Mouse (Mus musculus): ENCODE data around the gene Lsm4. TPM values are rescaled to one million over a fixed set of nuclear protein-coding genes. Genes with fewer than 3 reads are reported as not detected.

The Lsm4 gene
- polyA plus RNA-seq, 2 experiments, result 134 to 160 TPM

GRCm38 (mm10) chr8:70687576-70687975 is 14.5 kb downstream of the Lsm4 start:
- Histone ChIP-seq H3K4me3 (ENCODE audit: insufficient read depth in 1 of 2, low read depth in 2 of 2, low read length in 2 of 2) (no peak overlapping the region), H3K36me3 (replicated peaks; ENCODE audit: control insufficient read depth, insufficient read depth, low read depth) (no peaks in the 10 kb centered on the region), H3K27ac (no peak overlapping the region), H3K9me3 (ENCODE audit: control insufficient read depth, low read length) (no peaks in the 10 kb centered on the region), H3K4me2 (ENCODE audit: low read depth) (no peak overlapping the region), H3K27me3 (ENCODE audit: control insufficient read depth, insufficient read depth, low read length) (no peaks in the 10 kb centered on the region), H3K9ac (replicated peaks) (no peak overlapping the region), H3K4me1 (replicated peaks; ENCODE audit: control insufficient read depth in 2 of 2, insufficient read depth in 2 of 2, low read length in 1 of 2) (no peaks in the 10 kb centered on the region; a peak in 1 of 4 replicates)
- 68% methylated on average over 8 of the region's 8 CpGs for WGBS (ENCODE audit: insufficient replicate concordance)
- ATAC-seq (ENCODE audit: insufficient read depth) (no peak), DNase-seq (ENCODE audit: low read depth in 3 of 3, low spot score in 3 of 3) (no peak)
- TF ChIP-seq CTCF (IDR thresholded peaks at IDR 0.05; ENCODE audit: low read depth) (no peak), EP300 (IDR thresholded peaks at IDR 0.05; ENCODE audit: low read depth) (no peak)

DNA sequence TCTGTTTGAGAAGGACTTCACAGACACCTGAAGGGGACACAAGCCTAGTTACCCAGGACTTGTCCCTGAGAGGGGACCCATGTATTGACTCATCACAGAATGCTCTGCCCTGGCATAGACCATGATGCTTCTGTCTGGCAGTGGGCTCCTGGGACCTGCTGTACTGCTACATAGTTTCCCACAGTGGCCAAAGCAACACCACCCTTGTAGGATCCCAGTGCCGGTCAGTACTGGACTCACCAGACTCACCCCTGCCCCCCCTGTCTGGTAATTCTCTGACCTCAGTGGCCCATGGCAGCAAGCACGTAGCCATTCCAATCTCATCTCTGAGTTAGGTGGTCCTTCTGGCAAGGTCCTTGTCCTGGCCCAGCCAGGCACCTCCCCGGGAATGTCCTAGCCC is 15.1 kb downstream of the Lsm4 start:
- no peak for DNase-seq (ENCODE audit: low read depth in 3 of 3, low spot score in 3 of 3)
- H3K9me3 ChIP-seq (ENCODE audit: control insufficient read depth, low read length), result no peaks in the 10 kb centered on the region
- H3K27ac ChIP-seq, result no peak overlapping the region
- H3K4me2 ChIP-seq (ENCODE audit: low read depth), result no peak overlapping the region
- WGBS (ENCODE audit: insufficient replicate concordance), result 73% methylated on average over 3 of the region's 3 CpGs
- H3K4me1 ChIP-seq (replicated peaks; ENCODE audit: control insufficient read depth in 2 of 2, insufficient read depth in 2 of 2, low read length in 1 of 2), result no peaks in the 10 kb centered on the region; a peak in 1 of 4 replicates
- H3K4me3 ChIP-seq (ENCODE audit: insufficient read depth in 1 of 2, low read depth in 2 of 2, low read length in 2 of 2), result no peak overlapping the region
- no peaks in the 10 kb centered on the region for H3K36me3 ChIP-seq (replicated peaks; ENCODE audit: control insufficient read depth, insufficient read depth, low read depth)
- H3K27me3 ChIP-seq (ENCODE audit: control insufficient read depth, insufficient read depth, low read length), result no peaks in the 10 kb centered on the region
- TF ChIP-seq CTCF (IDR thresholded peaks at IDR 0.05; ENCODE audit: low read depth), result no peak
- TF ChIP-seq EP300 (IDR thresholded peaks at IDR 0.05; ENCODE audit: low read depth), result no peak
- no peak for ATAC-seq (ENCODE audit: insufficient read depth)
- no peak overlapping the region for H3K9ac ChIP-seq (replicated peaks)

- ATAC-seq (ENCODE audit: insufficient read depth) (no peak), DNase-seq (ENCODE audit: low read depth in 3 of 3, low spot score in 3 of 3) (no peak)
- no peak overlapping the region for H3K9ac ChIP-seq (replicated peaks)
- no peak overlapping the region for H3K27ac ChIP-seq
- no peaks in the 10 kb centered on the region for H3K36me3 ChIP-seq (replicated peaks; ENCODE audit: control insufficient read depth, insufficient read depth, low read depth)
- no peaks in the 10 kb centered on the region for H3K9me3 ChIP-seq (ENCODE audit: control insufficient read depth, low read length)
- 51% methylated on average over 5 of the region's 5 CpGs for WGBS (ENCODE audit: insufficient replicate concordance)
- H3K4me2 ChIP-seq (ENCODE audit: low read depth), result no peak overlapping the region
- peaks cover 2 to 7% of the 10 kb centered on the region in 2 experiments; a peak in 2 of 4 replicates for H3K4me1 ChIP-seq (replicated peaks; ENCODE audit: control insufficient read depth in 2 of 2, insufficient read depth in 2 of 2, low read length in 1 of 2)
- TF ChIP-seq CTCF (IDR thresholded peaks at IDR 0.05; ENCODE audit: low read depth) (no peak), EP300 (IDR thresholded peaks at IDR 0.05; ENCODE audit: low read depth) (no peak)
- no peak overlapping the region for H3K4me3 ChIP-seq (ENCODE audit: insufficient read depth in 1 of 2, low read depth in 2 of 2, low read length in 2 of 2)
- no peaks in the 10 kb centered on the region for H3K27me3 ChIP-seq (ENCODE audit: control insufficient read depth, insufficient read depth, low read length)
Observed at GRCm38 (mm10) chr8:70689892-70690390, 16.9 kb downstream of the Lsm4 start.

- Histone ChIP-seq H3K4me3 (ENCODE audit: insufficient read depth in 1 of 2, low read depth in 2 of 2, low read length in 2 of 2) (no peak overlapping the region), H3K27me3 (ENCODE audit: control insufficient read depth, insufficient read depth, low read length) (no peaks in the 10 kb centered on the region), H3K9me3 (ENCODE audit: control insufficient read depth, low read length) (no peaks in the 10 kb centered on the region), H3K4me2 (ENCODE audit: low read depth) (no peak overlapping the region), H3K4me1 (replicated peaks; ENCODE audit: control insufficient read depth in 2 of 2, insufficient read depth in 2 of 2, low read length in 1 of 2) (peaks cover 13 to 19% of the 10 kb centered on the region in 2 experiments), H3K9ac (replicated peaks) (no peak overlapping the region), H3K27ac (no peak overlapping the region), H3K36me3 (replicated peaks; ENCODE audit: control insufficient read depth, insufficient read depth, low read depth) (no peaks in the 10 kb centered on the region)
- ATAC-seq (ENCODE audit: insufficient read depth), result no peak
- no peak for DNase-seq (ENCODE audit: low read depth in 3 of 3, low spot score in 3 of 3)
- WGBS (ENCODE audit: insufficient replicate concordance), result 67% methylated on average over 4 of the region's 4 CpGs
- TF ChIP-seq EP300 (IDR thresholded peaks at IDR 0.05; ENCODE audit: low read depth) (no peak), CTCF (IDR thresholded peaks at IDR 0.05; ENCODE audit: low read depth) (no peak)
Observed at GRCm38 (mm10) chr8:70691230-70691629, 18.2 kb downstream of the Lsm4 start.

DNA sequence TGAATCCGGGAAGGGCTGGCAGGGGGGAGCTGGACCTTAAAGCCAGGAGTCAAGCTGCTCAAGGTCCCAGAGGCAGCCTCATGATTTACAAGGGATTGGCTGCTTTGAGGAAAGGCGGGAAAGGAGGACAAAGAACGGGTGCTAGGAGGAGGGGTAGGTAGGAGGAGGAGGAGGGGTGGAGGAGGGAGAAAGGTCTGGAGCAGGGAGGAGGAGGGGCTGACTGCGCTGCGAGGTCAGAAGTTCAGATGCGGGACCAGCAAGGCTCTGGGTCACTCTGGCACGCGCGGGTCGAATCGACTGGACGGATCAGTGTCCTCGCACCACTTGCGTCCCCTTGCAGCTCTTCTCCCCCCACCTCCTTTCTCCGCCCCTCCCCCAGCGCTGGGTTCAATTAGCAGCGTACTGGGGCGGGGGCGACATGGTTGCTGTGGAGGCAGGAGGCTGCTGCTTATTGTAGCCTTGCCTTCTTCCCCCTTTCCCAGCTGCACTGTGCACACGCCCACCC is 18.7 kb downstream of the Lsm4 start:
- H3K9ac ChIP-seq (replicated peaks), result no peak overlapping the region; the same call in 1 of the 2 replicates
- H3K9me3 ChIP-seq (ENCODE audit: control insufficient read depth, low read length), result no peaks in the 10 kb centered on the region
- H3K4me1 ChIP-seq (replicated peaks; ENCODE audit: control insufficient read depth in 2 of 2, insufficient read depth in 2 of 2, low read length in 1 of 2), result peaks cover 15 to 23% of the 10 kb centered on the region in 2 experiments
- no peaks in the 10 kb centered on the region for H3K36me3 ChIP-seq (replicated peaks; ENCODE audit: control insufficient read depth, insufficient read depth, low read depth)
- 17% methylated on average over 20 of the region's 20 CpGs for WGBS (ENCODE audit: insufficient replicate concordance)
- H3K4me3 ChIP-seq (ENCODE audit: insufficient read depth in 1 of 2, low read depth in 2 of 2, low read length in 2 of 2), result no peak overlapping the region
- DNase-seq (ENCODE audit: low read depth in 3 of 3, low spot score in 3 of 3) (no peak), ATAC-seq (ENCODE audit: insufficient read depth) (no peak)
- TF ChIP-seq CTCF (IDR thresholded peaks at IDR 0.05; ENCODE audit: low read depth) (no peak), EP300 (IDR thresholded peaks at IDR 0.05; ENCODE audit: low read depth) (no peak)
- no peak overlapping the region for H3K27ac ChIP-seq
- peak overlapping the region; percentile 53 for H3K4me2 ChIP-seq (ENCODE audit: low read depth)
- no peaks in the 10 kb centered on the region for H3K27me3 ChIP-seq (ENCODE audit: control insufficient read depth, insufficient read depth, low read length)

Measured in liver, embryonic 14.5 days (tissue).